Mouse (Mus musculus) spleen, adult 18-20 months (tissue): Measurements from ENCODE around the gene Polr2h.
"Not testable (repeated sequence)": the region's sequence is repeated elsewhere in the genome, so short reads cannot be mapped to it uniquely, and the experiment has no call there.

Experiments used
- DNase-seq, 2 experiments: peaks; one replicate each; pipeline ENCODE4 v3.0.0; 2022; ENCODE audit warnings: mixed read lengths in 2 of 2

Gene Polr2h

GRCm38 (mm10) chr16:20717181-20717977, at the start of gene Polr2h, which contains the start of gene Clcn2:
Gene Polr2h (plus strand): TSS chr16:20717665.
Gene Clcn2 (minus strand): TSS chr16:20717746.
- DNase-seq = peak; percentile 95 to 96

GRCm38 (mm10) chr16:20668013-20668412, 49.5 kb upstream of the Polr2h start, which contains the start of gene Eif4g1:
Gene Eif4g1 (plus strand): TSS chr16:20668313.
- not testable (repeated sequence) for DNase-seq

GRCm38 (mm10) chr16:20670291-20670690, 47.2 kb upstream of the Polr2h start:
- DNase-seq = no peak

- no peak for DNase-seq
These were observed 45.6 kb upstream of the Polr2h start for GRCm38 (mm10) chr16:20671886-20672285.

GRCm38 (mm10) chr16:20672500-20672902, 45.0 kb upstream of the Polr2h start:
- DNase-seq = peak; percentile 91 to 97

- DNase-seq = peak in 1 of 2 experiments; percentile 44
These were observed 44.3 kb upstream of the Polr2h start for GRCm38 (mm10) chr16:20672965-20673705.

- DNase-seq = peak in 1 of 2 experiments; percentile 18
These were observed 43.7 kb upstream of the Polr2h start for GRCm38 (mm10) chr16:20673706-20674303.

GRCm38 (mm10) chr16:20675213-20675612, 42.3 kb upstream of the Polr2h start:
- no peak for DNase-seq

- no peak for DNase-seq
These were observed 40.8 kb upstream of the Polr2h start for GRCm38 (mm10) chr16:20676702-20677101.

- no peak for DNase-seq
These were observed 40.1 kb upstream of the Polr2h start for GRCm38 (mm10) chr16:20677380-20677779.

GRCm38 (mm10) chr16:20677974-20678675, 39.3 kb upstream of the Polr2h start:
- peak in 1 of 2 experiments; percentile 26 for DNase-seq

- no peak for DNase-seq
These were observed 26.7 kb upstream of the Polr2h start for GRCm38 (mm10) chr16:20690774-20691173.

- no peak for DNase-seq
These were observed 25.8 kb upstream of the Polr2h start for GRCm38 (mm10) chr16:20691617-20692016.

- no peak for DNase-seq
These were observed 25.1 kb upstream of the Polr2h start for GRCm38 (mm10) chr16:20692241-20692965.

GRCm38 (mm10) chr16:20693111-20693701, 24.3 kb upstream of the Polr2h start, which contains the start of gene Fam131a:
Gene Fam131a (plus strand): TSS chr16:20693241.
- DNase-seq = peak; percentile 67 to 78

- no peak for DNase-seq
These were observed 22.7 kb upstream of the Polr2h start for GRCm38 (mm10) chr16:20694781-20695180.

GRCm38 (mm10) chr16:20695622-20696323, 21.7 kb upstream of the Polr2h start:
- DNase-seq = peak in 1 of 2 experiments; percentile 24

GRCm38 (mm10) chr16:20699266-20699665, 18.2 kb upstream of the Polr2h start:
- DNase-seq = no peak

GRCm38 (mm10) chr16:20700036-20700435, 17.4 kb upstream of the Polr2h start:
- DNase-seq = no peak

- no peak for DNase-seq
These were observed 16.1 kb upstream of the Polr2h start for GRCm38 (mm10) chr16:20701316-20701715.
